Mouse (Mus musculus): ENCODE results near the gene Abt1. TPM values are rescaled to one million over a fixed set of nuclear protein-coding genes. Genes with fewer than 3 reads are reported as not detected.

The Abt1 gene
- 1 to 10 TPM; 4.5 to 5.0 TPM for total RNA-seq (2021)
- long read RNA-seq, experiment 1, full-length matches to known transcripts: 31 of 32 reads
- long read RNA-seq, experiment 1, partial matches to known transcripts: 0 of 32 reads
- long read RNA-seq, experiment 1, other reads (novel, unspliced or antisense): 1 of 32 reads
- long read RNA-seq, experiment 2, full-length matches to known transcripts: 24 of 25 reads
- long read RNA-seq, experiment 2, partial matches to known transcripts: 0 of 25 reads
- long read RNA-seq, experiment 2, other reads (novel, unspliced or antisense): 1 of 25 reads

- intact Hi-C loops (cut with DNase I): no loop called here
- DNase-seq: peak; percentile 93 to 97
Measured at GRCm38 (mm10) chr13:23423286-23424051, at the start of gene Abt1. Gene Abt1 (minus strand): TSS chr13:23423866.

DNA sequence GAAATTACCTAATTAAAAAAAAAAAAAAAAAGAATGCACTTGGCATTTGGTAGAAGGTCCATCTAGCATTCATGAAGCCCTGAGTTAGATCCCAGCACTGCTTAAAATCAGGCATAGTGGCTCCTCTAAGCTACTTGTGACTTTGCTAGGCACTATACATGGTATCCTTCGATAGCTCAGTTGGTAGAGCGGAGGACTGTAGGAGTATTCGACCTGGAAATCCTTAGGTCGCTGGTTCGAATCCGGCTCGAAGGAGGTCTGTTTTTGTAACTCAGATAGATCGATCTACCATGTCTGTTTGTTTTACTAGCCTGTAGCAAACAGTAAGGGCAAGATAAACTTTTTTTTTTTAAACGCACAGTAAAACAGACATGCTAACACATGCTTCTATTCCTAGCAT is 43.2 kb upstream of the Abt1 start:
- intact Hi-C loops (cut with DNase I): no loop called here
- DNase-seq: peak; percentile 55 to 56

- DNase-seq: no peak
- intact Hi-C loops (cut with DNase I): no loop called here
Measured at GRCm38 (mm10) chr13:23466306-23466705, 42.6 kb upstream of the Abt1 start.

DNA sequence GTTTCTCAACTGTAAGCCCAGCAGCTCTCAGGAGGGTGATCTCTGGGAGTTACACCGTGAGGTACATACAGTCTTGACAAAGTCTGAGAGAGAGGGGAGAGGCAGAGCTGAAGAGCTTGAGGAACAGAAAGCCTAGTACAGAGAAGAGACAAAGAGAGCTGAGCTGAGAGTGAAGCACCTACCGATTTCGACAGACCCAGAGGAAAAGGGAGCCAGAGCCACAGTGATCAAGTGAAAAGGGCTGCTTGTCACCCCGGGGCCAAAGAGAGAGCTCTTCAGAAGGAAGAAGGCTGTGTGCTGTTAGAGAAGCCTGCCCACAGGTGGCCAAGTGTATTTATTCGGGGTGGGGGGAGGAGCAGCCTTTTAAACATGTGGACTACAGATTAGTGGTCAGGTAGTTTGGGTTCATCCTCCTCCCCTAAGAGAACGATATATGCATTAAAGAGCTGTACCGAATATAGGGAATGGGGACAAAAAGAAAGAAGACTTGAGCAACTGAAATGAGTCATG is 42.0 kb upstream of the Abt1 start, which contains the start of gene Btn1a1:
Gene Btn1a1, minus strand, starts transcription at position 302 of the 510 bp plus-strand sequence.
- intact Hi-C loops (cut with DNase I): no loop called here
- DNase-seq: no peak

DNA sequence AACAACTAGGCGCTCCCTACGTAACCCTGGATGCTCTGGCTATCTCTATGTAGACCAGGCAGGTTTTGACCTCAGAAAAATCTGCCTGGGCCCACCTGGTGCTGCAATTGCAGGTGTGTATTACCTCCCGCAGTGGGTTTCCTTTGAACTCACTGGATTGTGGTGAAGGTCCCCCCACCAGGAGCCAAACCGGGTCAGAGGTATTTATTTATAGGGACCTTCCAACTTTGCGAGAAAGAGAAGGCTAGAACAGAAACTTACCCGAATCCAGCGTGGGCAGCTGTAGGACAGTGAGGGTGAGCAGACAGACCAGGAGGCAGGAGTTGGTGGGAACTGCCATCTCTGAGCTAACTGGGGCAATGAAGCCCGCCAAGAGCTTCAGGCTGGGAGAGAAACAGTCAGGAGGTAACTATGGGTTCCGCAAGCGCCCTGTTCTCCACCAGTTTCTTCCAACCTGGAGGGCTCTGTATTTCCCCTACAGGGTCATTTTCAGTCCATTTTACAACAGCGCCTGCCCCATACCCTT is 41.2 kb upstream of the Abt1 start:
- no peak for DNase-seq
- intact Hi-C loops (cut with DNase I): no loop called here

GRCm38 (mm10) chr13:23464224-23464637 is 40.6 kb upstream of the Abt1 start:
- peak; percentile 28 to 39 for DNase-seq
- intact Hi-C loops (cut with DNase I): no loop called here

DNA sequence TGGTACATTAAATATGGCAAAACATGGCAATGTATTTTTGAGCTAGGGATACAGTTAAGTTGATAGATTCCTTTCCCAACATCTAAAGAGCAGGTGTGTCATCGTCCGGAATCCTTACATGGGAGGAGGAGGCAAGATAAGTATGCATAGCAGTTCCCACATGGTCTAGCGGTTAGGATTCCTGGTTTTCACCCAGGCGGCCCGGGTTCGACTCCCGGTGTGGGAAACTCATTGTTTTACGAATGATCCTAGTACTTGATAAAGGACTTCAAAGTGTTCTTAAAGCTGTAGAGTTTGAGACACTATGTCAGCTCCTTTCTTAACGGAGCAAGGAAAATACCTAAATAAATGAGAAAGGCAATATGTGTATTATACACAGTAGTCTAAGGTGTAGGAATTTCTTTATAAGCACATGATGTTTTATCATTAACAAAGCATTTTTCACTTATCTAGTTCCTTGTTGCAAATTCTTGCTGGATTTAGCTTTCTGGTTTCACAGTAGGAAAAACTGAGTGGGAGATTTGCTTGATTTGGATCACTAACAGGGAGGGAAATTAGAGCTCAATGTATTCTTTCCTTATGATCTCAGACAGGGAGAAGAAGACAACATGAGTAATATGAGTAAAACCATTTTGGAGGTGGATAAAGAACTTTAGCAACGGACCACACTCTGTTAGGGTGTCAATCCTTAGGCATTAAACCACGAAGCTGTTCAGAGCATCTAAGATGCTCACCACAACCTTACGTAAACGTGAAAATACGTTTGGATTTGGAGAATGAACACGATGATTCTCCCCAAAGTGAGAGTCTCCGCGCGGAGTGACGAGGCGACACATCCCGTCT is 39.9 kb upstream of the Abt1 start:
- intact Hi-C loops (cut with DNase I): no loop called here
- DNase-seq: peak; percentile 60 to 71

DNA sequence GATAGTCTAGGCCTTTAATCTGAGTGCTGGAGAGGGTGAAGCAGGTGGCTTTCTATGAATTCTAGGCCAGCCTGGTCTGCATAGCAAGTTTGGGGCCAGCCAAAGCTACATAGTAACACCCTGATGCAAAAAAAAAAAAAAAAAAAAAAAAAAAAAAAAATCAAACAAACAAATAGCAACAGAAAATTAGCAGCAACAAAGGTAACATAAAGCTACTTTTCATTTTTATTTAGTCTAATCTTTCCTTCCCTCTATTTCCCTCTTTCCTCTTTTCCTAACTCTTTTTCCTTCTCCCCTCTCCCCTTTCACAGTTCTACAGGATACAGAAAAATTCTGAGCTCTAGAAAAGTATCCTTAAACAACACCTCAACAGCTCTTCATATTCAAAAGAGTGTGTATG is 39.0 kb upstream of the Abt1 start:
- intact Hi-C loops (cut with DNase I): no loop called here
- no peak for DNase-seq

GRCm38 (mm10) chr13:23462063-23462462 is 38.4 kb upstream of the Abt1 start:
- intact Hi-C loops (cut with DNase I): no loop called here
- no peak for DNase-seq

GRCm38 (mm10) chr13:23459264-23459846 is 35.7 kb upstream of the Abt1 start:
- DNase-seq: no peak
- intact Hi-C loops (cut with DNase I): no loop called here

DNA sequence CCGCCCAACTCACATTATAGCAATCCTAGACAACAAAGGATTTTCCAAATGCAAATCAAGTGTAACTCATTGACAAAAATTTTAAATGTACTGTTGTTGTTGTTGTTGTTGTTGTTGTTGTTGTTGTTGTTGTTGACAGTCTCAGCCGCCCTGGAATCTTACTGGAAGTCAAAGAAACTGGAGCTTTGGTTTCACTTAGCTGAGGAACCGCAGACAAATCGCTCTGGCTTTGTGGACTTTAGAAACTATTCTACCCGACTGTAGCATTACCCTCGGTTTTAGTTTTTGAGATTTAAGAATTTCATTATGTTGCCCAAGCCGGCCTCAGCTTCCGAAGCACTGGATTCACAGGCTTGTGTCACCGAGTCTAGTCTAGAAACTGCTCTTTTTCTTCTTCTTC is 30.3 kb upstream of the Abt1 start:
- intact Hi-C loops (cut with DNase I): loop anchor here (2.0 to 5.0 kb wide), 2 partner anchors 63 to 1432 kb away; no protein-coding TSS in a partner anchor

DNA sequence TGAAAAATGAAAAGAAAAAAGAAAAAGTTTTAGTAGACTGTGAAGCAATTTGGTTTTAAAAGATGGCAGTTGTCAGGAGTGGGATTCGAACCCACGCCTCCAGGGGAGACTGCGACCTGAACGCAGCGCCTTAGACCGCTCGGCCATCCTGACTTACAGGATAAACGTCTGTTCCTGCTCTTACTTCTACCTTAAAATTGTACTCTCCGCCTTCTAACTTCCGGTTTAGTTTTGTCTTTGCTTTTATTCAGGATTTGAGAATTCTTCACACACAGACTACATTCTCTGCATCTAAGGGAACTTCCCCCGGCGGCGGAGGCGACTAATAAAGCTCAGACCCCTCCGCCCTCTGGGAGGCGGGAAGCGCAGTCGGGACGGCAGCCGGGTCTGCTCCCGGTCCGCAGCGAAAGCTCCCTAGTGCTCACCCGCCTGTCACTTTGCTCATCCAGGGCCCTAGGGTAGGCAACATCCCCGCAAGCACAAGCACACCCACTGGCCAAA is 29.7 kb upstream of the Abt1 start:
- DNase-seq: peak; percentile 74 to 75
- intact Hi-C loops (cut with DNase I): loop anchor here (2.0 to 5.0 kb wide), 2 partner anchors 63 to 1431 kb away; no protein-coding TSS in a partner anchor

More for the DNA sequence above, 30.3 kb upstream of the Abt1 start:
- DNase-seq: no peak

- intact Hi-C loops (cut with DNase I): loop anchor here (5.0 kb wide), 1 partner anchor 1428 kb away; no protein-coding TSS in a partner anchor
- DNase-seq: peak; percentile 78 to 84
Measured at GRCm38 (mm10) chr13:23450398-23450797, 26.7 kb upstream of the Abt1 start.

GRCm38 (mm10) chr13:23449235-23450095 is 25.8 kb upstream of the Abt1 start:
- intact Hi-C loops (cut with DNase I): loop anchor here (5.0 kb wide), 1 partner anchor 1427 kb away; no protein-coding TSS in a partner anchor
- DNase-seq: peak; percentile 55

- DNase-seq: no peak
- intact Hi-C loops (cut with DNase I): no loop called here
Measured at GRCm38 (mm10) chr13:23448758-23449157, 25.1 kb upstream of the Abt1 start.

DNA sequence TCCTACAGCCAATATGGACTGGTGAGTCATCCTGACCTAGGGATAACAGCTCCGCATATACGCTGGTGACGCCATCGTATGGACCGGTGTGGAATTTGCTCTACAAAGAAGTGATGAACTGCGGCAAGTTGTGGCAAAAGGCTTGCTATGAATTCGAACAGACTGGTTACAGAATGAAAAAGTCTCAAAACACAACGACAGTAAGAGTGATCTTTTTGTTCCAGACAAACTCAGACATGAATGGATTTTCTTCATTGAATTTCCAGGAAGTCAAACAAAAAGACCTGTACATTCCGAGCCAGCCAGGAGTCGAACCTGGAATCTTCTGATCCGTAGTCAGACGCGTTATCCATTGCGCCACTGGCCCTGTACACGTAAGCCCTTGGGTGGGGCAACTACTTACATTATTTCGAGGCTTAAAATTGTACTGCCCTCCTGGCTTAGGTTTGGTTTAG is 22.9 kb upstream of the Abt1 start:
- DNase-seq: peak; percentile 81 to 84
- intact Hi-C loops (cut with DNase I): loop anchor here (1.0 to 2.0 kb wide), 3 partner anchors 8 to 72 kb away; no protein-coding TSS in a partner anchor

GRCm38 (mm10) chr13:23445561-23446320 is 22.1 kb upstream of the Abt1 start:
- intact Hi-C loops (cut with DNase I): loop anchor here (1.0 to 2.0 kb wide), 3 partner anchors 7 to 73 kb away; no protein-coding TSS in a partner anchor
- DNase-seq: peak; percentile 90 to 92

All from heart, postnatal 14 days (tissue).